1 mouse cellular context compared by ENCODE assay signal in the genomic region with DNA sequence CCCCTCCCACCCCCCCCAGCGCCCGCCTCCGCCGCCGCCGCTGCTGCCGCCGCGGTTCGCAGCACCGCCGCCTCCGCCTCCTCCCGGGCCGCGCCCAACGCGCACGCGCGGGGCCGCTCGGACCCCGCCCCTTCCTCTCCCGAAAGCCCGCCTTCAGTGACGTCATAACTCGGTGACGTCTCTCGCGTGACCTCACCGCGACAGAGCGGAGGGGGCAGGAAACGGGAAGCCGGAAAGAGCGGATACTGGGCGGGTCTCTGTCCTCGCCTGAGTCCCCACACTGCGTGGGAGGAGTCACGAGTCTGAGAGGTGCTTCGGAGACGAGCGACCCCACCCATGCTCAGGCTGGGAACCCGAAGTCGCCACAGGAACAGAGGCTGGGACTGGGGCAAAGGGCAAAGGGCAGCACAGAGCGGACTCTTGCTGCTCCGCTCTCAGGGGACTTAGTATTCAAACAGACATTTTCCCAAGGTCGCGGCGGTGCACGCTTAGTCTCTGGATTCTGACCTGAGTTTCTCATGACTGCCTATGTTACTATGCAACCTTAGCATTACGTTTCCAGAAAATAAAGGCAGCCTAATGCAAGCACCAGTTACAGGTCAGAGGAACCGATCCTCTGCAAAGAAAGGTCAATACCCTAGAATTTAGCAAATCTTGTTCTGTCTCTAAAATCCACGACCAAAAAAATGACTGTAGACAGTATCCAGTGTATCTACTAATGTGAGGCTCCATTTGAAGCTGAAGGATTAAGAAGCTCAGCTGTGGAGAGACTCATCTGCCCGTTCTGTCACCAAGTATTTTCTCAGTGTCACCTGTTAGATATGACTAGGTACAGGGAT.
TF ChIP-seq lines count a peak whose summit lies in the region.

A gene (minus strand): TSS at position 81 of the 839 bp plus-strand sequence.

TF ChIP-seq in MEL, 35 proteins besides CTCF, POLR2A, EP300 and RAD21 (continued from another document):
- TF ChIP-seq MEF2A (IDR thresholded peaks at IDR 0.05; ENCODE audit: extremely low read depth, insufficient replicate concordance, low read depth, low read length, poor library complexity, severe bottlenecking) (no peak), TCF12 (IDR thresholded peaks at IDR 0.05; ENCODE audit: low read depth, low read length) (peak; percentile 51; the same call in 1 of the 2 replicates), CHD1 (IDR thresholded peaks at IDR 0.05; ENCODE audit: low read depth, low read length) (0 out of 2 replicates have a peak, but pooled peaks have one; percentile 74), ZC3H11A (IDR thresholded peaks at IDR 0.05; ENCODE audit: low read depth, low read length) (no peak), TAL1 (IDR thresholded peaks at IDR 0.05; ENCODE audit: low read length) (no peak), GATA1 (IDR thresholded peaks at IDR 0.05; ENCODE audit: low read depth, low read length) (no peak), ZKSCAN1 (IDR thresholded peaks at IDR 0.05; ENCODE audit: low read depth, low read length) (no peak), NELFE (IDR thresholded peaks at IDR 0.05; ENCODE audit: low read depth, low read length) (peak; percentile 52), KAT2A (conservative IDR thresholded peaks at IDR 0.05; ENCODE audit: low read depth, low read length) (peak; percentile 74; the same call in 1 of the 2 replicates)
TF ChIP-seq in MEL: peak in this region for 18.
